Mouse (Mus musculus) frontal cortex, postnatal 14 days (tissue): ENCODE measurements around the gene Ttc1.

ENCODE experiments used
- DNase-seq, 2 experiments: peaks; one replicate each; pipeline ENCODE4 v3.0.0; 2022; ENCODE audit warnings: low spot score in 2 of 2

Ttc1 gene

GRCm38 (mm10) chr11:43705751-43706150, 42.1 kb downstream of the Ttc1 start:
- DNase-seq: no peak

- no peak for DNase-seq
These were observed 44.3 kb downstream of the Ttc1 start for GRCm38 (mm10) chr11:43703552-43703951.

GRCm38 (mm10) chr11:43700291-43700690, 47.5 kb downstream of the Ttc1 start:
- DNase-seq: no peak

- no peak for DNase-seq
These were observed 49.2 kb downstream of the Ttc1 start for GRCm38 (mm10) chr11:43698621-43699020.

- DNase-seq: no peak
These were observed 51.2 kb downstream of the Ttc1 start for GRCm38 (mm10) chr11:43696623-43697022.

- no peak for DNase-seq
These were observed 59.0 kb downstream of the Ttc1 start for GRCm38 (mm10) chr11:43688850-43689249.

- DNase-seq: peak; percentile 37 to 40
These were observed 65.2 kb downstream of the Ttc1 start for GRCm38 (mm10) chr11:43682415-43683217.

- peak; percentile 98 for DNase-seq
These were observed 66.1 kb downstream of the Ttc1 start, which contains the start of gene Pwwp2a for GRCm38 (mm10) chr11:43681472-43682414. Gene Pwwp2a (plus strand): TSS chr11:43681998.
